Mouse (Mus musculus) heart, embryonic 11.5 days (tissue): Measurements from ENCODE around the gene Naa38. TPM values are rescaled to one million over a fixed set of nuclear protein-coding genes. Genes with fewer than 3 reads are reported as not detected.

Experiments used
- ATAC-seq: fragments of 200-750 bp; cut with Nextera tagmentation; replicated peaks from 2 replicates; pipeline ENCODE4 v1.8.0; 2017; ENCODE audit warnings: moderate library complexity; ENCODE audit not compliant: insufficient number of reproducible peaks, low FRiP score, low TSS enrichment
- H3K27ac ChIP-seq: fragments of 300-500 bp; sonication (generic); 2 replicates; pipeline ENCODE4 v1.5.1; 2014; ENCODE audit warnings: mild to moderate bottlenecking, low read depth, low read length
- H3K27me3 ChIP-seq: fragments of 300-500 bp; sonication (generic); 2 replicates; pipeline ENCODE4 v1.6.1; 2014; ENCODE audit warnings: mild to moderate bottlenecking, low read length, mixed read lengths; ENCODE audit not compliant: control insufficient read depth, insufficient read depth
- H3K36me3 ChIP-seq: fragments of 300-500 bp; sonication (generic); 2 replicates; pipeline ENCODE4 v1.6.1; 2014; ENCODE audit warnings: mild to moderate bottlenecking, low read length, moderate library complexity, mixed read lengths; ENCODE audit not compliant: control insufficient read depth, insufficient read depth
- H3K4me1 ChIP-seq: fragments of 300-500 bp; sonication (generic); 2 replicates; pipeline ENCODE4 v1.6.1; 2014; ENCODE audit warnings: low read length; ENCODE audit not compliant: control insufficient read depth, insufficient read depth
- H3K4me2 ChIP-seq: fragments of 300-500 bp; sonication (generic); 2 replicates; pipeline ENCODE4 v1.6.1; 2014; ENCODE audit warnings: mild to moderate bottlenecking, moderate library complexity
- H3K4me3 ChIP-seq: fragments of 300-500 bp; sonication (generic); 2 replicates; pipeline ENCODE4 v1.5.1; 2014; ENCODE audit warnings: low read depth, low read length
- H3K9ac ChIP-seq: fragments of 300-500 bp; sonication (generic); 2 replicates; pipeline ENCODE4 v1.6.1; 2014; ENCODE audit warnings: mild to moderate bottlenecking, low read depth, low read length, moderate library complexity
- H3K9me3 ChIP-seq: fragments of 300-500 bp; sonication (generic); replicated peaks from 2 replicates; pipeline ENCODE4 v1.6.1; 2016; ENCODE audit warnings: low read length; ENCODE audit not compliant: control insufficient read depth
- WGBS: fragments of 180-500 bp; shearing (Covaris S2); extraction: QIAGEN DNeasy Blood & Tissue Kit; methylation state at CpG from one replicate; pipeline ENCODE4 v1.1.7; 2014; ENCODE audit not compliant: insufficient replicate concordance; 5-methylcytosine and 5-hydroxymethylcytosine counted together
- polyA plus RNA-seq: library from polyadenylated mRNA; unstranded; fragments of >200 nt; fragmentation: Nextera tagmentation; extraction: Ambion mirVana; gene quantifications from 2 replicates; pipeline ENCODE4 v1.2.1, GENCODE M21; 2014

The Naa38 gene
- polyA plus RNA-seq, 1 experiment from 2014 or later = 166 TPM

- no peak for ATAC-seq
- no peaks in the 10 kb centered on the region for H3K27me3 ChIP-seq
- H3K9ac ChIP-seq = no peak overlapping the region
- peak overlapping the region; percentile 27; the same call in 1 of the 2 replicates for H3K4me2 ChIP-seq
- H3K9me3 ChIP-seq = no peaks in the 10 kb centered on the region
- H3K4me3 ChIP-seq = no peak overlapping the region
- no peaks in the 10 kb centered on the region for H3K36me3 ChIP-seq
- H3K27ac ChIP-seq = peak overlapping the region; percentile 72; the same call in 1 of the 2 replicates
- 57% methylated on average over 12 of the region's 12 CpGs for WGBS
- H3K4me1 ChIP-seq = peaks cover 33% of the 10 kb centered on the region
Measured at GRCm38 (mm10) chr11:69371601-69372000, 23.7 kb upstream of the Naa38 start.

GRCm38 (mm10) chr11:69372056-69372779 lies 23.1 kb upstream of the Naa38 start:
- Histone ChIP-seq H3K4me3 (no peak overlapping the region), H3K9ac (0 out of 2 replicates have a peak overlapping the region, but pooled peaks have one; percentile 34), H3K9me3 (no peaks in the 10 kb centered on the region), H3K27me3 (no peaks in the 10 kb centered on the region), H3K27ac (peak overlapping the region; percentile 72), H3K4me2 (peak overlapping the region; percentile 27), H3K36me3 (no peaks in the 10 kb centered on the region), H3K4me1 (peaks cover 33% of the 10 kb centered on the region)
- no peak for ATAC-seq
- WGBS = 18% methylated on average over 12 of the region's 12 CpGs

GRCm38 (mm10) chr11:69372780-69373170 lies 22.5 kb upstream of the Naa38 start:
- peak overlapping the region; percentile 27 for H3K4me2 ChIP-seq
- no peaks in the 10 kb centered on the region for H3K9me3 ChIP-seq
- peaks cover 29% of the 10 kb centered on the region for H3K4me1 ChIP-seq
- H3K4me3 ChIP-seq = no peak overlapping the region
- ATAC-seq = no peak
- peak overlapping the region; percentile 72 for H3K27ac ChIP-seq
- WGBS = 59% methylated on average over 3 of the region's 3 CpGs
- no peaks in the 10 kb centered on the region for H3K36me3 ChIP-seq
- H3K9ac ChIP-seq = 0 out of 2 replicates have a peak overlapping the region, but pooled peaks have one; percentile 34
- H3K27me3 ChIP-seq = no peaks in the 10 kb centered on the region

- H3K27me3 ChIP-seq = no peaks in the 10 kb centered on the region
- peak overlapping the region; percentile 6; the same call in 1 of the 2 replicates for H3K4me3 ChIP-seq
- no peak overlapping the region for H3K9ac ChIP-seq
- no peaks in the 10 kb centered on the region for H3K9me3 ChIP-seq
- 81% methylated on average over 16 of the region's 16 CpGs for WGBS
- peak overlapping the region; percentile 72 for H3K27ac ChIP-seq
- H3K4me2 ChIP-seq = peak overlapping the region; percentile 27
- peaks cover 26% of the 10 kb centered on the region for H3K4me1 ChIP-seq
- H3K36me3 ChIP-seq = no peaks in the 10 kb centered on the region
- ATAC-seq = peak; percentile 67; the same call in 1 of the 2 replicates
Measured at GRCm38 (mm10) chr11:69373223-69373965, 21.9 kb upstream of the Naa38 start.

GRCm38 (mm10) chr11:69375646-69376045 lies 19.6 kb upstream of the Naa38 start:
- peaks cover 23% of the 10 kb centered on the region for H3K4me1 ChIP-seq
- no peak overlapping the region for H3K27ac ChIP-seq
- H3K27me3 ChIP-seq = no peaks in the 10 kb centered on the region
- H3K9me3 ChIP-seq = no peaks in the 10 kb centered on the region
- ATAC-seq = no peak
- H3K4me2 ChIP-seq = no peak overlapping the region
- no peaks in the 10 kb centered on the region; the same call in 1 of the 2 replicates for H3K36me3 ChIP-seq
- no peak overlapping the region for H3K9ac ChIP-seq
- no peak overlapping the region for H3K4me3 ChIP-seq
- WGBS = 84% methylated on average over 4 of the region's 4 CpGs

GRCm38 (mm10) chr11:69377766-69378165 lies 17.5 kb upstream of the Naa38 start:
- no peak for ATAC-seq
- H3K9ac ChIP-seq = no peak overlapping the region
- H3K27ac ChIP-seq = no peak overlapping the region
- H3K9me3 ChIP-seq = no peaks in the 10 kb centered on the region
- H3K4me3 ChIP-seq = no peak overlapping the region
- no peaks in the 10 kb centered on the region; the same call in 1 of the 2 replicates for H3K36me3 ChIP-seq
- peaks cover 3% of the 10 kb centered on the region for H3K4me1 ChIP-seq
- WGBS = 62% methylated on average over 3 of the region's 3 CpGs
- H3K4me2 ChIP-seq = no peak overlapping the region
- no peaks in the 10 kb centered on the region for H3K27me3 ChIP-seq

GRCm38 (mm10) chr11:69379600-69379999 lies 15.7 kb upstream of the Naa38 start:
- H3K4me2 ChIP-seq = no peak overlapping the region
- H3K9me3 ChIP-seq = no peaks in the 10 kb centered on the region
- H3K4me3 ChIP-seq = no peak overlapping the region
- H3K9ac ChIP-seq = no peak overlapping the region
- H3K4me1 ChIP-seq = no peaks in the 10 kb centered on the region
- 74% methylated on average over 3 of the region's 3 CpGs for WGBS
- H3K36me3 ChIP-seq = no peaks in the 10 kb centered on the region; the same call in 1 of the 2 replicates
- no peaks in the 10 kb centered on the region for H3K27me3 ChIP-seq
- no peak overlapping the region for H3K27ac ChIP-seq
- ATAC-seq = no peak

GRCm38 (mm10) chr11:69381356-69381755 lies 13.9 kb upstream of the Naa38 start:
- WGBS = 80% methylated on average over 6 of the region's 6 CpGs
- H3K36me3 ChIP-seq = no peaks in the 10 kb centered on the region; the same call in 1 of the 2 replicates
- H3K27me3 ChIP-seq = no peaks in the 10 kb centered on the region
- H3K9ac ChIP-seq = no peak overlapping the region
- H3K4me3 ChIP-seq = no peak overlapping the region
- no peak overlapping the region for H3K27ac ChIP-seq
- no peaks in the 10 kb centered on the region for H3K9me3 ChIP-seq
- no peak overlapping the region for H3K4me2 ChIP-seq
- ATAC-seq = no peak
- H3K4me1 ChIP-seq = no peaks in the 10 kb centered on the region
